Mouse (Mus musculus) myocyte (in vitro differentiated cells): ENCODE measurements around the gene Zbtb22. TPM values are rescaled to one million over a fixed set of nuclear protein-coding genes. Genes with fewer than 3 reads are reported as not detected.

Experiments used
- H3K27me3 ChIP-seq: one replicate; pipeline ENCODE4 v1.6.1; 2011; ENCODE audit not compliant: control insufficient read depth, insufficient read depth, insufficient read length
- H3K36me3 ChIP-seq: one replicate; pipeline ENCODE4 v1.6.1; 2011; ENCODE audit not compliant: control insufficient read depth, insufficient read depth
- H3K4me2 ChIP-seq: one replicate; pipeline ENCODE4 v1.6.1; 2011; ENCODE audit warnings: low read depth, control low read depth
- H3K4me3 ChIP-seq: one replicate; pipeline ENCODE4 v1.5.1; 2011; ENCODE audit warnings: mild to moderate bottlenecking, control low read depth, moderate library complexity
- H3K79me2 ChIP-seq: one replicate; pipeline ENCODE4 v1.6.1; 2011; ENCODE audit not compliant: control insufficient read depth, insufficient read depth
- H3ac ChIP-seq: one replicate; pipeline ENCODE4 v1.6.1; 2011; ENCODE audit not compliant: control insufficient read depth, insufficient read length
- CEBPB ChIP-seq: IDR thresholded peaks from 2 replicates; pipeline ENCODE4 v1.6.1; 2011; ENCODE audit warnings: mild to moderate bottlenecking, moderate library complexity; ENCODE audit not compliant: poor library complexity, insufficient read depth, severe bottlenecking
- E2F4 ChIP-seq: IDR thresholded peaks from one replicate; pipeline ENCODE4 v1.6.1; 2011; ENCODE audit warnings: mild to moderate bottlenecking, control low read depth, moderate library complexity; ENCODE audit not compliant: insufficient read depth
- MAX ChIP-seq: IDR thresholded peaks from one replicate; pipeline ENCODE4 v1.6.1; 2011; ENCODE audit warnings: low read depth, mild to moderate bottlenecking, control low read depth
- MYOD1 ChIP-seq, 3 experiments: IDR thresholded peaks; one replicate each; pipeline ENCODE4 v1.6.1; 2011; ENCODE audit warnings: control low read depth in 2 of 3, low read depth in 2 of 3, mild to moderate bottlenecking in 2 of 3, moderate library complexity in 1 of 3; ENCODE audit not compliant: insufficient read length in 2 of 3, control insufficient read depth in 1 of 3
- MYOG ChIP-seq, 3 experiments: IDR thresholded peaks; one replicate each; pipeline ENCODE4 v1.6.1; 2011; ENCODE audit warnings: control low read depth in 2 of 3, low read depth in 2 of 3, mild to moderate bottlenecking in 2 of 3; ENCODE audit not compliant: insufficient read length in 2 of 3, control insufficient read depth in 1 of 3, insufficient read depth in 1 of 3
- POLR2A ChIP-seq: IDR thresholded peaks from one replicate; pipeline ENCODE4 v1.6.1; 2011; ENCODE audit warnings: low read depth, mild to moderate bottlenecking, control low read depth, moderate library complexity; ENCODE audit not compliant: insufficient read length
- POLR2AphosphoS2 ChIP-seq: IDR thresholded peaks from one replicate; pipeline ENCODE4 v1.6.1; 2011; ENCODE audit warnings: low read depth, control low read depth; ENCODE audit not compliant: insufficient read length
- REST ChIP-seq: IDR thresholded peaks from one replicate; pipeline ENCODE4 v1.6.1; 2011; ENCODE audit warnings: mild to moderate bottlenecking, control low read depth, moderate library complexity; ENCODE audit not compliant: insufficient read depth, insufficient read length
- SRF ChIP-seq: IDR thresholded peaks from one replicate; pipeline ENCODE4 v1.6.1; 2011; ENCODE audit warnings: low read depth; ENCODE audit not compliant: control insufficient read depth, insufficient read length
- TCF12 ChIP-seq: IDR thresholded peaks from one replicate; pipeline ENCODE4 v1.6.1; 2011; ENCODE audit warnings: mild to moderate bottlenecking, control low read depth; ENCODE audit not compliant: poor library complexity, insufficient read depth, severe bottlenecking
- TCF3 ChIP-seq: IDR thresholded peaks from one replicate; pipeline ENCODE4 v1.6.1; 2011; ENCODE audit warnings: low read depth, control low read depth; ENCODE audit not compliant: insufficient read length
- USF1 ChIP-seq: IDR thresholded peaks from one replicate; pipeline ENCODE4 v1.6.1; 2011; ENCODE audit warnings: low read depth, mild to moderate bottlenecking, control low read depth, moderate library complexity
- polyA plus RNA-seq: library from polyadenylated mRNA; unstranded; fragments of >200 nt; fragmentation: generic; extraction: Trizol; gene quantifications from one replicate; pipeline ENCODE4 v1.2.1, GENCODE M21; 2012; ENCODE audit warnings: missing spikeins

The Zbtb22 gene
- polyA plus RNA-seq, 1 experiment: 31.6 TPM

- Histone ChIP-seq H3ac (no peak overlapping the region), H3K36me3 (peaks cover 15% of the 10 kb centered on the region), H3K27me3 (no peaks in the 10 kb centered on the region), H3K4me2 (no peak overlapping the region), H3K4me3 (no peak overlapping the region), H3K79me2 (peaks cover 29% of the 10 kb centered on the region)
- no peak for TF ChIP-seq TCF12
- no peak for TF ChIP-seq USF1
Observed at GRCm38 (mm10) chr17:33957493-33957892, 41.8 kb downstream of the Zbtb22 start.

GRCm38 (mm10) chr17:33958451-33958850 lies 42.7 kb downstream of the Zbtb22 start:
- H3K4me3 ChIP-seq: no peak overlapping the region
- no peak for TF ChIP-seq POLR2A
- no peak for TF ChIP-seq TCF3
- no peak for TF ChIP-seq MYOD1 (IDR thresholded peaks at IDR 0.05; ENCODE audit: control insufficient read depth in 1 of 3, insufficient read length in 2 of 3, low read depth in 2 of 3)
- TF ChIP-seq POLR2AphosphoS2: no peak
- TF ChIP-seq TCF12: no peak
- no peak for TF ChIP-seq E2F4
- no peak for TF ChIP-seq MAX
- TF ChIP-seq MYOG (IDR thresholded peaks at IDR 0.05; ENCODE audit: control insufficient read depth in 1 of 3, insufficient read depth in 1 of 3, insufficient read length in 2 of 3, low read depth in 2 of 3): no peak
- no peak for TF ChIP-seq SRF
- no peak for TF ChIP-seq CEBPB
- no peak for TF ChIP-seq REST
- no peak overlapping the region for H3ac ChIP-seq
- H3K79me2 ChIP-seq: peaks cover 25% of the 10 kb centered on the region
- H3K36me3 ChIP-seq: peaks cover 8% of the 10 kb centered on the region
- no peaks in the 10 kb centered on the region for H3K27me3 ChIP-seq
- H3K4me2 ChIP-seq: no peak overlapping the region

- TF ChIP-seq POLR2AphosphoS2 (no peak), MAX (no peak), MYOD1 (IDR thresholded peaks at IDR 0.05; ENCODE audit: control insufficient read depth in 1 of 3, insufficient read length in 2 of 3, low read depth in 2 of 3) (no peak), MYOG (IDR thresholded peaks at IDR 0.05; ENCODE audit: control insufficient read depth in 1 of 3, insufficient read depth in 1 of 3, insufficient read length in 2 of 3, low read depth in 2 of 3) (no peak), REST (no peak), E2F4 (no peak), USF1 (no peak), POLR2A (no peak), TCF12 (no peak), CEBPB (no peak), TCF3 (no peak), SRF (no peak)
- Histone ChIP-seq H3K36me3 (peaks cover 5% of the 10 kb centered on the region), H3K4me2 (no peak overlapping the region), H3ac (no peak overlapping the region), H3K79me2 (peaks cover 18% of the 10 kb centered on the region), H3K27me3 (no peaks in the 10 kb centered on the region), H3K4me3 (no peak overlapping the region)
Observed at GRCm38 (mm10) chr17:33959135-33959534, 43.4 kb downstream of the Zbtb22 start.

GRCm38 (mm10) chr17:33959948-33960347 lies 44.2 kb downstream of the Zbtb22 start:
- Histone ChIP-seq H3ac (no peak overlapping the region), H3K4me2 (no peak overlapping the region), H3K4me3 (no peak overlapping the region), H3K36me3 (no peaks in the 10 kb centered on the region), H3K27me3 (no peaks in the 10 kb centered on the region), H3K79me2 (peaks cover 10% of the 10 kb centered on the region)
- TF ChIP-seq POLR2AphosphoS2 (no peak), MAX (no peak), POLR2A (no peak), MYOD1 (IDR thresholded peaks at IDR 0.05; ENCODE audit: control insufficient read depth in 1 of 3, insufficient read length in 2 of 3, low read depth in 2 of 3) (no peak), CEBPB (no peak), TCF3 (no peak), REST (no peak), MYOG (IDR thresholded peaks at IDR 0.05; ENCODE audit: control insufficient read depth in 1 of 3, insufficient read depth in 1 of 3, insufficient read length in 2 of 3, low read depth in 2 of 3) (no peak)

- Histone ChIP-seq H3K27me3 (no peaks in the 10 kb centered on the region), H3K4me3 (no peak overlapping the region), H3ac (no peak overlapping the region), H3K36me3 (no peaks in the 10 kb centered on the region), H3K4me2 (no peak overlapping the region), H3K79me2 (no peaks in the 10 kb centered on the region)
- TF ChIP-seq E2F4 (no peak), USF1 (no peak), REST (no peak), TCF12 (no peak), POLR2AphosphoS2 (no peak), SRF (no peak), CEBPB (no peak)
Observed at GRCm38 (mm10) chr17:33962876-33963275, 47.2 kb downstream of the Zbtb22 start.
